Mouse (Mus musculus) liver, postnatal 0 days (tissue): ENCODE results near the gene 1110017D15Rik.

Experiments
- CTCF ChIP-seq: sonication (generic); IDR thresholded peaks from 2 replicates; pipeline ENCODE4 v1.5.1; 2016; ENCODE audit warnings: antibody characterized with exemption, low read depth
- EP300 ChIP-seq: IDR thresholded peaks from 2 replicates; pipeline ENCODE4 v1.6.1; 2016; ENCODE audit warnings: antibody characterized with exemption, low read depth, mild to moderate bottlenecking

DNA sequence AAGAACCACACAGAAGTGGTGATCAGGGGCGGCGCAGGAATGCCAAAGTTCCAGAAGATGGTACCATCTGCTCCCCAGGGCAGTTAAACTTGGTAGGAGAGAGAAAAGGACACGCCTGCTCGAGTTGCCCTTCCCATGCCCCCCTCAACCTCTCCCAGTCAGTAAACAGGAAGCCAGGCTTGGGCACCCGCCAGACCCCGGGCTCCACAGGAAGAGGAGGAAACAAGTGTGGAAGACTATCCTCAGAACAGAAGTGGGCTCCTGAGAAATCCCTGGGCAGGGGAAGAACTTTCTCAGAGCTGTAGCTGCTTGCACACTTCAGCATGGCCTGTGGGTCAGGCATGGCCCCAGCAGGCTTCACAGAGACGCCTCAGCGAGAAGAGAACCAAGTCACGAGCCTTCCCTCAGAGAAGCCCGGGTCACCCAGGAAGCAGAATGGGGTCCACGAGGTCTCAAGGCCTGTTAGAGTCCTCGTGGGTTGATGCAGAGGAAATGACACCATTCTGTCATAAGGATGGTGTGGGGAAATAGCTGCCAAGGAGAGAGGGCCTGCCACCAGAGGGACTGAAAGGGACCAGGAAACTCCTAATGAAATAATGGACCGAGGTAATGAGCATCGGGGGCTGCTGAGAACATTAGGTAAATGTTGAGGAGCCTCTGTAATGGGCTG lies 38.0 kb upstream of the 1110017D15Rik start:
- TF ChIP-seq CTCF (0 out of 2 replicates have a peak, but pooled peaks have one; percentile 26), EP300 (no peak)
